Mouse (Mus musculus): ENCODE measurements around the gene Rufy3.

The Rufy3 gene

GRCm38 (mm10) chr5:88685306-88685705, 120.5 kb downstream of the Rufy3 start:
- no peak for DNase-seq (ENCODE audit: low spot score in 2 of 2)

- no peak for DNase-seq (ENCODE audit: low spot score in 2 of 2)
These were observed 121.0 kb downstream of the Rufy3 start for GRCm38 (mm10) chr5:88685745-88686299.

- no peak for DNase-seq (ENCODE audit: low spot score in 2 of 2)
These were observed 123.2 kb downstream of the Rufy3 start for GRCm38 (mm10) chr5:88687996-88688406.

GRCm38 (mm10) chr5:88688583-88689187, 123.8 kb downstream of the Rufy3 start:
- no peak for DNase-seq (ENCODE audit: low spot score in 2 of 2)

GRCm38 (mm10) chr5:88689279-88689938, 124.6 kb downstream of the Rufy3 start:
- DNase-seq (ENCODE audit: low spot score in 2 of 2), result peak in 1 of 2 experiments; percentile 6

GRCm38 (mm10) chr5:88690681-88691505, 126.1 kb downstream of the Rufy3 start:
- DNase-seq (ENCODE audit: low spot score in 2 of 2), result no peak

GRCm38 (mm10) chr5:88691506-88692095, 126.8 kb downstream of the Rufy3 start:
- no peak for DNase-seq (ENCODE audit: low spot score in 2 of 2)

- no peak for DNase-seq (ENCODE audit: low spot score in 2 of 2)
These were observed 127.7 kb downstream of the Rufy3 start for GRCm38 (mm10) chr5:88692586-88692985.

GRCm38 (mm10) chr5:88693057-88693456, 128.2 kb downstream of the Rufy3 start:
- DNase-seq (ENCODE audit: low spot score in 2 of 2), result no peak

- DNase-seq (ENCODE audit: low spot score in 2 of 2), result no peak
These were observed 132.5 kb downstream of the Rufy3 start for GRCm38 (mm10) chr5:88697291-88697690.

- DNase-seq (ENCODE audit: low spot score in 2 of 2), result no peak
These were observed 134.5 kb downstream of the Rufy3 start for GRCm38 (mm10) chr5:88699251-88699913.

All from natural killer cell, adult 2 months (primary cell).